ENCODE assay signal across 21 mouse cellular contexts in genomic region chr10:25064701-25065362, GRCm38 (mm10).
DNase-seq lines count a peak whose midpoint lies in the region; ATAC-seq lines count a peak whose summit lies in the region.
"Had no signal": no experiment of that assay in that cellular context is flagged by ENCODE, and none has a peak within 500 bp of the region (broad histone marks: within the 10 kb centered on the region; RNA-seq: fewer than 3 reads in every experiment).

No protein-coding gene starts in this region.

- no peak overlapping the region for H3K4me2 ChIP-seq in heart, embryonic 13.5 days
- H3K4me2 ChIP-seq in neural tube, embryonic 15.5 days: no peak overlapping the region
- H3K4me2 ChIP-seq: embryonic facial prominence, embryonic 15.5 days; heart, embryonic 12.5 days; hindbrain, embryonic 14.5 days; intestine, embryonic 15.5 days had no signal

- no peak overlapping the region for H3K4me3 ChIP-seq in heart, embryonic 13.5 days
- H3K4me3 ChIP-seq in neural tube, embryonic 15.5 days (replicated peaks): no peak overlapping the region
- H3K4me3 ChIP-seq: embryonic facial prominence, embryonic 15.5 days; erythroblast, embryonic 14.5 days; forebrain, embryonic 10.5 days; heart, adult 2 months; heart, embryonic 12.5 days; hindbrain, embryonic 10.5 days; intestine, embryonic 15.5 days had no signal

- peaks cover 28% of the 10 kb centered on the region for H3K4me1 ChIP-seq in heart, embryonic 13.5 days
- H3K4me1 ChIP-seq in neural tube, embryonic 15.5 days: peaks cover 6% of the 10 kb centered on the region; the same call in 1 of the 2 replicates
- H3K4me1 ChIP-seq: embryonic facial prominence, embryonic 15.5 days; forebrain, embryonic 10.5 days; intestine, embryonic 15.5 days had no signal

- H3K9me3 ChIP-seq in heart, embryonic 13.5 days: peaks cover 5% of the 10 kb centered on the region; the same call in 1 of the 2 replicates
- H3K9me3 ChIP-seq in neural tube, embryonic 15.5 days (replicated peaks): no peaks in the 10 kb centered on the region
- H3K9me3 ChIP-seq: embryonic facial prominence, embryonic 15.5 days; intestine, embryonic 15.5 days had no signal

- no peak for DNase-seq in heart, adult 11 months
- DNase-seq in neural tube, embryonic 10.5 days (ENCODE audit: extremely low spot score, low spot score): peak; percentile 10
- peak; percentile 40 for DNase-seq in adrenal gland, postnatal 25 days
- no peak for DNase-seq in kidney, postnatal 14 days
- no peak for DNase-seq in liver
- DNase-seq: cerebellum, adult 11 months; cerebellum, adult 8-10 months; cerebellum, postnatal 14 days; gastrocnemius, postnatal 10 days; heart, adult 2 months; kidney, adult 18-20 months had no signal

- 0 out of 2 replicates have a peak overlapping the region, but pooled peaks have one; percentile 17 for H3K27ac ChIP-seq in heart, embryonic 13.5 days (replicated peaks)
- H3K27ac ChIP-seq in neural tube, embryonic 15.5 days (replicated peaks): no peak overlapping the region
- H3K27ac ChIP-seq: embryonic facial prominence, embryonic 15.5 days; forebrain, embryonic 10.5 days; heart, adult 2 months; hindbrain, embryonic 10.5 days; hindbrain, embryonic 14.5 days; intestine, embryonic 15.5 days had no signal

- ATAC-seq in heart, embryonic 13.5 days (ENCODE audit: extremely low read depth, insufficient number of reproducible peaks, low FRiP score, low TSS enrichment): no peak
- ATAC-seq in neural tube, embryonic 15.5 days (ENCODE audit: low FRiP score): no peak
- ATAC-seq: forebrain, embryonic 14.5 days; intestine, embryonic 15.5 days had no signal

- no peaks in the 10 kb centered on the region for H3K36me3 ChIP-seq in heart, embryonic 13.5 days
- no peaks in the 10 kb centered on the region for H3K36me3 ChIP-seq in neural tube, embryonic 15.5 days
- H3K36me3 ChIP-seq: embryonic facial prominence, embryonic 15.5 days; forebrain, embryonic 10.5 days; heart, embryonic 12.5 days; hindbrain, embryonic 10.5 days; intestine, embryonic 15.5 days had no signal

- no peak overlapping the region for H3K9ac ChIP-seq in heart, embryonic 13.5 days
- no peak overlapping the region for H3K9ac ChIP-seq in neural tube, embryonic 15.5 days (replicated peaks)
- H3K9ac ChIP-seq: embryonic facial prominence, embryonic 15.5 days; heart, embryonic 12.5 days; hindbrain, embryonic 14.5 days; intestine, embryonic 15.5 days had no signal

- H3K27me3 ChIP-seq in heart, embryonic 13.5 days (replicated peaks): no peaks in the 10 kb centered on the region
- no peaks in the 10 kb centered on the region for H3K27me3 ChIP-seq in neural tube, embryonic 15.5 days (replicated peaks)
- H3K27me3 ChIP-seq: embryonic facial prominence, embryonic 15.5 days; heart, embryonic 12.5 days; intestine, embryonic 15.5 days had no signal

- WGBS in heart, embryonic 13.5 days: 81% methylated on average over 6 of the region's 6 CpGs
- WGBS in neural tube, embryonic 15.5 days: 91% methylated on average over 6 of the region's 6 CpGs

Comparison
In these comparisons a context has a peak if more than half of its experiments do, and no peak if none do; other contexts are left out.
1. DNase-seq: peak in neural tube, embryonic 10.5 days (single experiment) and adrenal gland, postnatal 25 days (single experiment); none in heart, adult 11 months (single experiment), kidney, postnatal 14 days (single experiment) and liver (single experiment).